Mouse (Mus musculus) right cerebral cortex, postnatal 4 days (tissue): ENCODE data around the gene Ywhab.

ENCODE experiments used
- DNase-seq: peaks from one replicate; pipeline ENCODE4 v3.0.0-alpha.2; 2022

Ywhab gene

DNA sequence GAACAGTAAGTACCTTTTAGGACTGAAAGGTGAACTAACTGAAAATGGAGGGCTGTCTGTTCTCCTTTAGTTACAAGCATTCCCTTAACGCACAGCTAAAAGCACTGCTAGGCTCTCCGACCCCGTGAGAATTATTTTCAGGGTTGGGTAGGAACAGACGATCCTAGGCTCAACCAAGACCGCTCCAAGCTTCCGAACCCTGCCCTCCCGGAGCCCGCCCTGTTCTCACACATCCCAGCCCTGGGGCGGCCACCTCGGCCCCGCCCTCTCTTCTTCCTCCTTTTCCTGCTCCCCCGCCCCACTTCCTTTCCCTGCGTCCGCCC, at the start of gene Ywhab:
Ywhab (plus strand) TSS at position 307 of the 323 bp plus-strand sequence.
- peak; percentile 87 for DNase-seq

- no peak for DNase-seq
These were observed 48.5 kb upstream of the Ywhab start for GRCm38 (mm10) chr2:163946221-163946620.

DNA sequence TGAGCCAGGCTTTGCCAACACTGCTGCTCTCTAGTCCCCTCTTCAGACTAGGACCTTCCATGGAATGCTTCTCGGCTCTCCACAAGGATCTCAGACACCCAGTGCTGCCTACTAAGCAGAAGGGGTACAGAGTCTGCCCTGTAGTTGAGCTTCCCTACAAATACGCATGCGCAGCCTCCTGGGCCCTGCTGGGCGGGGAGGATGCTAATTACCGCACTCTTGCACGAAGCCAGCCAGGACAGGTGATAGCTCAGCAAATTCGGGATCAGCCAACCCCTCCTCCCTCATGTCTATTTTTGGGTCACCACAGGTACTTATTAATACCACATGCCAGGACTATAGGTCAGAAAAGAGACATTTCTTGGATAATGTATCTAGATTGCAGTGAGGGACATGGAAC, 46.8 kb upstream of the Ywhab start:
- DNase-seq, result no peak

- peak; percentile 62 for DNase-seq
These were observed 43.0 kb upstream of the Ywhab start for GRCm38 (mm10) chr2:163951770-163952169.

DNA sequence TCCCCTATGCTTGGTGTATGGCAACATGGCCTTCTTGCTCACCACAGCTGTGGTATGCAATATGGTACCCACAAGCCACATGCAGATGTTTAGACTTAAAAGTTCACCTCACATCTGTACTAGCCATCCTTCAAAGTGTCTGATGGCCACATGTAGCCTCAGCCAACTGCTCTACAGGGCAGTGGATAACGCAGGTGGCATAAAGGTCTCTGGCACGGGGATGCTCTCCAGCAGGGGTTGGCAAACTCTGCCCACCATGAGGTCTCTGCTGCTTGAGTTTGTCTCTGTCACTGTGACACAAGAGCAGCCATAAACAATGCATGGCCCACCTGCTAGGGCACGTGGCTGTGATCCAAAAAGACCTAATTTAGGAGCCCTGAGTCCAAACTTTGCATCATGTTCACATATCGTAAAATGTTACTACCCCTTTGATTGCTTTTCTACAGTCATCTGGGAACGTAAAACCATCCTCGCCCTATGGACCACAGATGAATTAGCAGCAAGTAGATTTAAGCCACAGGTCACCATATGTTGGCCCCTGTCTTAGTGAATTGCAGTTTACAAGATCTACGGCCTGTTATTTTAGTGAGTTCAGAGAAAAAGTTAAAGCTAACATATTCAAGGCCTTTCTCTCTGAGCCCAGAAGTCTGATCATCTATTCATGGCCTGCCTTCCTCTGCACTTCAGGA, 41.0 kb upstream of the Ywhab start:
- DNase-seq, result no peak

DNA sequence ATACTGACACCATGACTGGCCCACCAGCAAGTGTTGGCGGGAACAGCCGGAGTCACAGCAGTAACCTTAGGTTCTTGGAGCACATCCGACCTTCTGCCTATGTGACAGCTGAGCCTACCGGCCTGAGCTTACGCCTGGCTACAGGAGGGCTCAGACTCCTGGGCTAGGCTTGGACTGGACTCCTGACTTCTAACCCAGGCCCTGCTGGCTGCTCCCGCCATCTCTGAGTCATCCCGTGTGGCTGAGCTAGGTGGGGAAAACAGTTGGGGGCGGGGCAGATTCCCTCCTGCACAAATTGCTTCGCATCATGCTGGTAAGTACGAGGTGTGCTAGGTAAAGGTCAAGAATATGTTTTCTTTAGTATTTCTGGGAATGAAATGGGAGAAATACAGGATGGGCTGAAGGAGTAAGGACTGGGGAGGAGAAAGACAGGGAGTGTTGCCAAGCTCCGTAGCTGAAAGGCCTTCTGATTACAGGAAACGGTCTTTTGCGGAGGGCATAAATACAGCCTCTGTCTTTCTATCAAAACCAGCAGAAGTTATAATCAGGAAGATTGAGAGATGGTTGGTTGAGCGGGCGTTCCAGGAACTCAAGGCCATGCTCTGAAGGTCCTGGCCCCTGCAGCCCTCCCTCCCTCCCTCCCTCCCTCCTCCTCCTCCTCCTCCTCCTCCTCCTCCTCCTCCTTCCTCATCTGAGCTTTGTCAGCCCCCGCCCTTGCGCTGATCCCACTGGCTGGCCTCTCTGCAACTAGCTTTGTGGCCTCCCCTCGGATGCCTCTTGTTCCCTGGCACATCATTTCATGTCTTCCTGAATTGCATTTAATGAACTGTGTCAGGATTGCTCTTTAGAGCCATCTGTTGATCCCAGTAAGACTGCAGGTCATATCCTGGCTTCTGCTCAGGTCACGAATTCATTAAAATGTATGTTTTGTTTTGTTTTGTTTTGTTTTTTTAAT, 29.9 kb upstream of the Ywhab start:
- DNase-seq, result no peak

- DNase-seq, result no peak
These were observed 29.1 kb upstream of the Ywhab start for GRCm38 (mm10) chr2:163965706-163966105.

DNA sequence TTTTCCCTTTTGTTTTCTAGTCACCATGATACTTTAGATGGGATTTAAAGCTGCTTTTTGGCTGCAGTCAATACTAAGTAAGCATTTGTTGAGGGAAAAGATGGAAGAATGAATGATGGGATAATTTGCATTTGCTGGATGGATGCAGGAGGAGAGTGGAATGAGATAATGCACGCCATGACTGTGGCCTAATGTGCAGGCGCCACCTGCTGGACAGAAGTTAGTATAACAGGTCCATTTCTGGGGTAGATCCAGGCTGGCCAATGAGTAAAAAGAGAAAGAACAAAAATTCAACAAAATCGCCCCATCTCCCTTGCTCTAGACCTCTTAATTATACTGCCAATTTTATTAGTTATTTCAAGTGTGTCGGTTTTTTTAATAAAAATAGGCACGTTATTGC, 26.2 kb upstream of the Ywhab start:
- DNase-seq, result peak; percentile 78

- no peak for DNase-seq
These were observed 24.4 kb upstream of the Ywhab start for GRCm38 (mm10) chr2:163970326-163970725.

- no peak for DNase-seq
These were observed 20.7 kb upstream of the Ywhab start for GRCm38 (mm10) chr2:163974056-163974455.

DNA sequence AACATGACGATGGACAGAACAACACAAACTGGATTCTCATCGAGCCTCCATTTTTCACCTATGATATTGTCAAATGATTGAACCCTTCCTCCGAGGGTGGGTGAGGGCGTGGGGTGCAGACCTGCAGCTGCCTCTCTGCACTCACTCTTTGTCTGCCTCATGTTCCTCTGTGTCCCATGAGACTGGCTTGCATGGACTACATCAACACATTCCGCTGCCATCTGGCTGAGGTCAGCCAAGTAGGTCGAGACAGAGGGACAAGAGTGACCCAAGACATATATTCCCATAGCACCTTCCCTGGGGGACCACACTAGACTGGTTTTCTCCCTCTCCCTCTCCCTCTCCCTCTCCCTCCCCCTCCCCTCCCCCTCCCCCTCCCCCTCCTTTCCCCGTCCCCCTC, 18.3 kb upstream of the Ywhab start:
- no peak for DNase-seq

- no peak for DNase-seq
These were observed 7.5 kb upstream of the Ywhab start for GRCm38 (mm10) chr2:163987233-163987632.

DNA sequence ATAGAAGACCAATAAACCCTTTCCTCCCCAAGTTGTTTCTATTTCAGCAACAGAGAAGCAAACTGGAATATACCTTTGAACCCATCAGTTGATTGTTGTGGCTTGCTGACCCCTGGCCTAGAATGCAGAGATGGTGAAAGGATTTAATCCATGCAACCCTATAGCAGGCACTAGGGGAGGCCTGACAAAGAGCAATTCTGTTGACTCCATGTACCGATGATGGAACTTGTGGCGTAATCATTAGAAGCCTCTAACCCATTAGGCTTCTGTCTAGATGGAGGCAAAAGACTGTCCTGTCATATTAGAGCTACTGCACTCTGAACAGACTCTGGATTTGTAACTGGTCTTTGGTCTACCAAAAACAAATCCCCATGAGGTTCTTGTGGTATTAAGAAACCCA, 1.9 kb upstream of the Ywhab start:
- DNase-seq, result no peak

- DNase-seq, result peak; percentile 47
These were observed 460 bp downstream of the Ywhab start for GRCm38 (mm10) chr2:163994977-163995862.

GRCm38 (mm10) chr2:163996275-163996674, 1.5 kb downstream of the Ywhab start:
- DNase-seq, result no peak

- DNase-seq, result no peak
These were observed 2.1 kb downstream of the Ywhab start for GRCm38 (mm10) chr2:163996899-163997298.

- no peak for DNase-seq
These were observed 4.2 kb downstream of the Ywhab start for GRCm38 (mm10) chr2:163998981-163999380.

DNA sequence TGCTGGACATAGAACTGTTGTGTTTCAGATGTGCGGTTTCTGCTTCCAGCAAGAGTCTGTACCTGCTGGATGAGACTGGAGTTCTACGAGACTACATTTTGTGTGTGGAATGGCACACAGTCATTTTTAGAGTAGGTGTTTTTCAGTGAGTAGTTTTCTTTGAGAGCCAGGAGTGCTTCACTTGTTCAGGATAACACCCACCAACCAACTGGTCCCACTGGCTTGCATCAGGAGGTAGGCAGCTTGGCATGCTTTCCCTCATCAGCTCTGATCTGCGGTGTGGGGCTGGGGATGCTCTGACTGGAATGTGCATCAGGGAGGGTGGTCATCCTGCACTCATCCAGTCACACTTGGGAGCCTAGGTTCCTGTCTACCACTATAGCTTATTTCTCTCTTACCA, 7.9 kb downstream of the Ywhab start:
- no peak for DNase-seq

DNA sequence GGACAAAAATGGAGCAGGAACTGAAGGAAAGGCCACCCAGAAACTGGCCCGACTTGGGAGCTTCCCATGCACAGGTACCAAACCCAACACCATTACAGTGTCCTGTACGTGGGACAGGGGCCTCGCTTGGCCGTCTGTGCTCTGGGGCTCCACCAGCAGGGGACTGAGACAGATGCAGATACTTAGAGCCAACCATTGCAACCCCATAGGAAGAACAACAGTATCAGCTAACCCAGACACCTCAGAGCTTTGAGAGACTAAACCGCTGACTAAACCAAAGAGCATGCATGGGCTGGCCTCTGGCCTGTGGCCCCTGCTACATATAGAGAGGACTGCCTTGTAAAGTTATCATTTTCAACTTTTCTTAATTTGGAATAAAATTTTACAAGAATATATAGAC, 9.7 kb downstream of the Ywhab start:
- no peak for DNase-seq

DNA sequence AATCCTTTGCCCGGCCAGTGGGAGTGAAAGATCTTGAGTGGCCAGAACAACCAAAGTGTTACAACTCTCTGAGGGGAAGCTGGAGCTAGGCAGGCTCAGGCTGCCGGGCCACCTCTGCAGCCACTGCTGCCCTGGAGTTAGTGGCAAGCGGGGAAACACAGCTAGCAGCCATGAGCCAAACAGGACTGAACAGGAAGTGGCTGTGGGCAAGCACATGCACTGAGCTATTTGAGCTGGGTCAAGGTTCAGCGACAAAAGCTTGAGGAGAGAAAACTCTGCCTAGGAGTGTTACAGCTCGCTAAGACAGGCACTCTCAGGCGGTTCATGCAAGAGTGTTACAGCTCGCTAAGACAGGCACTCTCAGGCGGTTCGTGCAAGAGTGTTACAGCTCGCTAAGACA, 12.2 kb downstream of the Ywhab start:
- DNase-seq, result no peak

GRCm38 (mm10) chr2:164007547-164007946, 12.8 kb downstream of the Ywhab start:
- no peak for DNase-seq

GRCm38 (mm10) chr2:164007987-164008545, 13.3 kb downstream of the Ywhab start:
- DNase-seq, result no peak

GRCm38 (mm10) chr2:164009227-164009626, 14.5 kb downstream of the Ywhab start:
- no peak for DNase-seq
